Mouse (Mus musculus) lung, adult 18-20 months (tissue): Measurements from ENCODE around the gene Trim8.
A peak's percentile ranks its signal among the peaks of the same experiment; 100 is the strongest.

Experiments
- DNase-seq, 2 experiments: peaks; one replicate each; pipeline ENCODE4 v3.0.0; 2022; ENCODE audit warnings: mixed read lengths in 2 of 2

The Trim8 gene

DNA sequence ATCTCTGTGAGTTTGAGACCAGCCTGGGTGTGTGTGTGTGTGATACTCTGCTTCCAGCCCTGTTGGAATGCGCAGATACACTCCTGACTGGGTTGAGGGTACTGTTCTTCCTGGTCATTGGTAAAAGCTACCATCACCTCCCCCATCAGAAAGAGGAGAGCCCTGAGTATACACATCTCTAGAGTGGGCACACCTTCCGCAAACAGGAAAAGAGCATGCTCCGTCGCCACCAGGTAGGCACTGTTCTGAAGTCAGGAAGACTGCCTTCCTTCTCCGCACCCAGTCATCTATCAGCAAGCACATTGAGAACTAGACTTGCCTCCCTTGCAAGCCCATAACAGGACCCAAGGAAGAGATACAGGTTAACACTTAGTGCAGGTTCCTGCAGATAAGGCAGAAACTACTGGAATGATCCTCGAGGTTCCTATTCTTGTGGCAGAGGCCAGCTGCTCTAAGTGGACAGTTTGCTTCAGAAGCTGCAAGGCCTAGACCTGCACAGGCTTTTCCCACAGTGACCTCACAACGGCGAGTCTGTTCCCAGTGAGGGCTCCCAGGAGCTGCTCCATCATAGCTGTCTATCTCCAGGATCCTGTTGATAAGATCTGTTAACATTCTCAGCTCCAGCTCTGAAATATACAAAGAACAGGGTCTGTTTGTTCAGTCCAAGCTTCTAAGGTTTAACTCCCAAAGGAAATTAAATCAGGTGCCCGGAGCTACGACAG, 20.7 kb upstream of the Trim8 start:
- DNase-seq = peak; percentile 34 to 67

DNA sequence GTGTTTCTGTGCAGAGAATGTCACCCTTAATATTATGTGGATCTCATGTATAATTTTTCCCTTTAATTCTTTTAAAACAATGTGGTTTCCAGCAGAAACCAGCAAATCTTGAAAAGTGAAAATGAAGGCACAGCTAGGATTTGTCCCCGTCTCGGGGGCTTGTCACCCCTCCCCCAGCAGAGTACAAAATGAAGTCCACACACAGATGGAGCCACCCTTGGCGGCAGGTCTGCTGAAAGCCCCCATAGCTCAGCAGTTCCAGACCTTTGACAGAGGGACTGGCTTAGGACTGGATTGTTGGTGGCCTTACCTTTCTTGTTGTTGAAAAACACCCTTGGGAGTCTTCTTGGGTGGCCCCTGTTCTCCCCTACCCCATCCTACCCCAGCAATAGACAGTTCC, 20.1 kb upstream of the Trim8 start:
- DNase-seq = no peak

DNA sequence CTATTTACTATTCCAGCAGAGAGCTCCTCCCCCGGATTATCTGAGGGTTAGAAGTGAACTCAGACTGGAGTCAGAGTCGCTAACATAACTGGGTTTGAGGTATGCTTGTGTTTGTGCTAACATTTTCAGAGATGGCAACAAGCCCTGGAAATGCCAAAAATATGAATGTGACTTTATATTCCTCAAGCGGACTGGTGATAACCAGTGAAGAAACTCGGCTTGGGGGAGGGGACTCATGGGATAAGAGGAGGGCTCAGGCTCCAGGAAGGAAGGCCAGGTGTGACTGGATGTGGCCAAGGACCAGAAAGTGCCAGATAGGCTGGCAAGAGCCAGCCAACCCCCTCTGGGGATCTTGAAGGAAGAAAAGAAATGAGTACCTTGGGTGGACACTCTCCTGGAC, 19.7 kb upstream of the Trim8 start:
- DNase-seq = no peak

DNA sequence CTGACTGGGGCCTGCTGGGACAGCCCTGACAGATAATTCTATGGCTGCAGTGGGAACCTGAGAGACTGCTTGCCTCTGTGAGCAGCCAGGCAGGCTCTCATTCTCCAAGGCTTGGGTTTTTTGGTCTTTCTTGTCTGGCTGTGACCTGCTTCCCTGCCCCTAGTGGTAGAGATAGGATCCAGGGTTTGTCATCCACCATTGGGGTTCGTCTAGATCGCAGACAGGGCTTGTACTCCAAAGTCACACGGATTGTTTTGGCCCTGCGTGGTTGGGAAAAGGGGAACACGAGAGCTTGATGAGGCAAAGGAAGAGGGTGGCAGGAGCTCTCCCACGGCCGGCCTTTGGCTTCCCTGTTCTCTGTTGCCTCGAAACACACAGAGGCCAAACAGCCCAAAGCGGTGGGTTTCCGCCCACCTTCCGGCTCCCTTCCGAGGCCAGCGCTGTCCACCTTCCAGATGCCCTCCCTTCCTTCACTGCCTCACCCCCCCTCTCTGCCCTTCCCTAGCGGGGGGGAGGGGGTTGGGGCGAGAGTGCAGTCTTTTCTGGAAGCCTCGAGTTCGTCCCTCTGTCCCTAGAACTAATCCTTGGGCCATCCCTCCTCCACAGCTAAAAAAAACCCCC, 18.5 kb upstream of the Trim8 start:
- DNase-seq = no peak

DNA sequence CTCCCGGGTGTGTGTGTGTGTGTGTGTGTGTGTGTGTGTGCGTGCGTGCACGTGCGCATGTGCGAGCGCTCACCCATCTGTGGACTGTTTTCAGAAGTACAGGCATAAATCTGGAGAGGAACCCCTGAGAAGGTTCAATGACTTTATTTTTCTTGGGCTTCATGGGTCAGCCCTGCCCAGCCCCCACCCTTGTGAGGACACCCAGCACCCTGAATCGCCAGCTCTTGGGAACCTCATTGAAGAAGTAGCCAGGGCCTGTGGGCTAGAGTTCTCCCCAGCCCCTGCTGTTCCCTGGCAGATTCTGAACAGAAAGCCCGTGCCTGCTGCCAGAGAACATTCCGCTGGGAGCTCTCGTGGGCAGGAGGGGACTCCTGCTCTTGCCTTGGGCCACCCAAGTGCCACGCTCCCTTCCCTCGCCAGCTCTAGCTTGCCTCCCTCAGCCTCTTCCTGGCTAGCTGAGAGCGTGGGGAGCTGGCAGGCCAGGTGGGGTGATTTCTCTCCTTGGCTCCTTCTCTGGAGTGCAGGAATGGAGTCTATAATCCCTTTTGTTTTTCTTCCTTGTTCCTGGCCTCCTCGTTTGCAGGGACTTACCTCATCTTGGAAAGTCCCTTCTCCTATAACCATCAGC, 17.7 kb upstream of the Trim8 start:
- peak; percentile 44 to 58 for DNase-seq

DNA sequence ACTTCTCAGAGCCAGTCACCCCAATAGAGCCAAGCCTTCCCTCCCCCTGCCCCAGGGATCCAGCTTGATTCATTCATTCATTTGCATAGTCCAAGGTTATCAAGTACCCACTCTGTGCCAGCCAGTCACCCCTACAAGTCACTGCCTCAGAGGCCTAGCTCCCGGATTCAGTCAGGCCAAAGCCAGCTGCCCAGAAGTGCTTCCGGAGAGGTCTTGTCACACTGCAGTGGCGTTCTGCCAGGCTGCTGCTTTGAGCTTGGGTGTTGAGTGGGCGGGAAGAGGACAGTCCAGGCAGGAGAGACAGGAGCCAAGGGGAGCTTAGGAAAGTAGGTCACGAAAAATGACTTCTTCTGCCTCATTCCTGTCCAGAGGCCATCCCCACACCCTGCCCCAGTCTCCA, 17.0 kb upstream of the Trim8 start:
- peak; percentile 86 to 91 for DNase-seq

DNA sequence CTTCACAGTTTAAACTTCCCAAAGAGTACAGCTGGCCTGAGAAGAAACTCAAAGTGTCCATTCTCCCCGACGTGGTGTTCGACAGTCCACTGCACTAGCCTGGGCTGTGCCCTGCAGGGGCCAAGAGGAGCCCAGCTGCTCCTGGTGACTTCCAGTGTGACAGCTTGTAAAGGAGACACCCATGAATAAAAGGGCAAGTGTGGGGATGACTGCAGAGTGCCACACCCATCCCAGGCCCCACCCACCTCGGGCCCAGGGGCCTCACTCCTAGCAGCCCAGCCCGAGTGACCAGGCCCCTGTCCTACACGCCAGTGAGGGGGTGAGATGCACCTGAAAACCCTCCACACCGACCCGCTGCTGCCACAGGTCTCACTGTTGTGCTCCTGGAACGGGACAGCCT, 15.7 kb upstream of the Trim8 start:
- DNase-seq = no peak

DNA sequence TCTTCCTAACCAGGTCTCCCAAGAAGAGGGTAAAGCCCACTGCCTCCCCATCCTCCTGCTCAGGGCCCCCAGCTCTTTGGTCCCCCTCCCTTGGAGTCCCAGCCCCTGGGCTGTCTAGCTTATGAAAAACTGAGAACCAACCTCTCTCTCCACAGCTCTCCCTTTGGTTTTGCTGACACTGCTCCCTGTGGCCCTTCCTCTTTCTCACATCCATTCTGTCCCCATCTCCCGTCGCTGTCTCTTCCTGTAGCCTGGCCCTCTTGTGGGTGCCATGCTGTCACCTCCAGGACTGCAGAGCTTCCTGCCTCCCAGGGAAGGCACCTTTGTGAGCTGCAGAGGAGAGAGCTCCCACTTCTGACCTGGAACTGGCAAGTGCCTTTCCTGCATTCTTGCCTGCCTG, 14.8 kb upstream of the Trim8 start:
- DNase-seq = no peak

DNA sequence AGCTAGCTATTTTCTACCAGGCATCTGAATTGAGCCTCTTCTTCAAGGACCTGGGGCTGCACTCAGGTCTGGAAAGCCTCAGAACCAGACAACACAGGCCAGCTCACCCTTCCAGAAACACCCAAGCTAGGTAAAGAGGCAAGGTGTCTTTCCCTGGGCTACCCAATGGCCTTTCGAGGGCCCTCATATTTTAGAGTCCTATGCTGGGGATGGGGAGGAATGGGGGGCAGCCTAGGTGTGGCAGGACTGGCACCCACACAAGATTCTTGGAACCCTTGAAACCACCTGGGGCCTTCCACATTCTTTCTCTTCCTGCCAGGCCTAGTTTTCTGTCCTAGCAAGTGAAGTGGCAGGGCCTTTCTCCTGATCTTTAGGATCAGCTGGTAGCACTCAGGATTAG, 12.1 kb upstream of the Trim8 start:
- DNase-seq = no peak

DNA sequence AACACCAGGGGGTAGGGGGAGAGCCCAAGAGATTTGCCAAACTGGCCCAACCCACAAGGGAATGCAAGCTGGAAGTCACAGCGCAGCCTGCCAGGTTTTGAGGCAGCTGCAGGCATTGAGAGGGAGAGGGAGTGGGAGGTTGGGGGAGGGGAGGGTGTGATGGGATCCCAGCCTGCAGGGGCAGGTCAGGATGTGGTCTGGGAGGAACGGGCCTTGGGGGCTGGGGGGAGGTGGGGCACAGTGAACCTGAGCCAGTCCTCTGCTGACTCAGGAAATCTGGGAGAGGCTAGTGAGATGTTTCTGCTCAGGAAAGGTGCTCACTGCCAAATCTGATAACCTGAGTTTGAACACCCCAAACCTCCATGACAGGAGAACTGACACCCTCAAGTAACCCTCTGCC, 10.9 kb upstream of the Trim8 start:
- peak in 1 of 2 experiments; percentile 68 for DNase-seq

DNA sequence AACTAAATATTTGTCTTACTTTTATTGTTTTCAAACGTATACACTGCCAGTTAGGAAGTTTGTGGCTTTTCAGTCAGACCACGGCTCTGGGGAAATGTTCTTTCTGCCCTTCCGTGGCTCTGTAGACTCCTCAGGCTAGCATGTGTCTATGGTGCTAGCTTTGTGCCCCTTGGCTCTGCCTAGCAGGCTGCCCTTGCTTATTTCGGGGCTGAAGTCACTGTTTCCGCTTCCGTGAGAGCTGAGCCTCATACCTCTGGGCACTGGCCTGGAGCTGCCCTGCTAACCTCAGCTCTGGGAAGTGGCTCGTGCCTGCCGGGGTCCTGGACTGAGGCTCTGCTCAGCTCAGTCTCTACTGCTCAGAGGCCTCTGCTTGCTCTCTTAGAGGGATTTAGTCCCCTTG, 6.4 kb upstream of the Trim8 start:
- DNase-seq = no peak

DNA sequence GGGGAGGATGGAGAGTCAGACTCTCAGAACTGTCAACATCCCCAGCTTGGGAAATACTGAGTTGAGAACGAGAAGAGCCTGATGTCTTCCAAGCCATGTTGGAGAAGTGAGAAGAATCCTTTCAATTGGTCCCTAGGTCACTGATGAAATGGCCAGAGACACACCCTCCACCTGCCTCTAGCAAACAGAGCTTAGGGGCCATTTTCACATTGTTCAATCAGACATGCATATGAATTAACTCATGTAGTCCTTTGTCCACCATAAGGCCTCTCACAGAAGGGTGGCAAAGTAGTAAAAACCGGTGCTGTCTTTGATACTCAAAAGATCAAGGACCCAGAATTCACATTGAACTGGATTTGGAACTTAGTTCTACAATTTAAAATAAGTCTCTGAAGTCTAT, 4.3 kb upstream of the Trim8 start:
- no peak for DNase-seq

DNA sequence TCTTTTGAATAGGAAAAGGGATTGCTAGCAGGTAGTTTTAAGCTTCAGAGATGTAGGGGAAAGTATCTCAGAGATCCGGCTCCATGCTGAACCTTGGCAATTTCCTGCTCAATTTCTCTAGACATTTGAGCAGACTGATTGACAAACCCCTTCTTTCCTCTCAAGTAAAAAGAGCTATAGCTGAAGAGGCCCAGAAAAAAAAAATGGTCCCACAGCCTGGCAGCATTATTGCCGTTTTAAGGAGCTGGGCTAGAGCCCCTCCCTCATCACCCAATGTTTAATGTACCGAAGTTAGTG, 2.0 kb upstream of the Trim8 start:
- no peak for DNase-seq

DNA sequence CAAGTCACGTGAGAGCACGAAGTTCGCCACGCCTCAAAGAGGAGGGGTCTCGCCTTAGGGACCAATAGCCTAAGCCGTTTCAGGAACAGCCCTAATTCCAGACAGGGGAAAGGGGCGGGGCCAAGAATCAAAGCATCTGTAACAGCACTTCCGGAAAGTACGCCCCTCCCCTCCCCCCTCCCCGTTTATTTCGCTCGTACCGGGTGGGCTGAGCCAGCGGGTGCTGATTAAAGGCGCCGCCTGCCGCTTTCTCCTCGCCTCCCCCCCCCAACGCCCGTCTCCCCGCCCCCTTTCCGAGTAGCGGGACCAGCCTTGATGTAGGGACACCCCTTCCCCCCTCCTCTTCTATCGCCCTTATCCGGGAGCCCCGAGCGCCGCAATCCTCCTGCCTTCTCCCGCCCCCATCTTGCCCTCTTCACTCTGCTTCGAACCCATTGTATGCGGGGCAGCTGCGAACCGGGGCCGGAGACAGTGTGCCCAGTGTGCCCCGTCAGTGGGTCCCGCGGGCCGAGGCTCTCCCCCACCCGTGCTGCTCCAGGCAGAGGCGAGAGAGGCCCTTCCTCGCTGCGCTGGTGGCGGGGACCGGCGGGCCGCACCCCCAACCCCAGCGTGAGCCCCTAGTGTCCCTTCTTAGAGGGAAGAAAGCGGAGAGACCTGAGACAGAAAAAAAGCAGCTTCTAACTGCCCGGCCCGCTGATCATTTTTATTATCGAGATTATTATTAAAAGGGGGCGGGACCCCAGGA, 1.5 kb upstream of the Trim8 start:
- peak; percentile 99 for DNase-seq

DNA sequence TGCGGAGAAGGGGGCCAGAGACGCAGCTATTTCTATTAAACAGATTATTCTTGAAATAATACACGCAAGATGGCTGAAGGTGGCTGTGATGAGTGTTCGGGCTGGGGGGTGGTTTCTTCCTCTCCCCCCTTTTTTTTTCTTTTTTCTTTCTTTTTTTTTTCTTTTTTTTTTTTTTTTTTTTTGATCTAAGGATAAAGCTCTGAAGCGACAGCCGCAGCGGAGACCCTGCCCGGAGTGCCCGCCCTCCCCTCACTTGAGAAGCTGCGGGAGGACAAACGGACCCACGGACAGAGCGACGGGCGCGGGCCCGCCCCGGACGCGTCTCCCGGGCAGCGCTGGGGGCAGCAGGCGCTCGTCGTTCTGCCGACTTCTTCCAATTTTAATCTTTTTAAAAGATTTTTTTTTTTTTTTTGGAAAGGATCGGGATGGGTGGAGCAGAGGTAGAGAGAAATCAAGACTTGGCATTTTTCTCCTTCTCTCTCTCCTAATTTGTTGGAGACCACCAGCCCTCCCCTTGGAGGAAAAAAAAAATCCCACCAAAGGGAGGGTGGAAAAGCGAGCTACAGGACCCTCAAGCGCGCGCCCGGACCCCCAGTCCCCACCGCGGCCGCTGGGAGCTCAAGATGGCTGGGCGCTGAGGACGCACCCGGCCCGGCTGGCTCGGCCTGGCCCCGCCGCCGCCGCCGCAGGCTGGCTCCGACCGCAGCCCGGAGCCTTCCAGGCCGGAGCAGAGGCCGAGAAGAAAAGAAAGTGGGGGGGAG, 741 bp upstream of the Trim8 start:
- no peak for DNase-seq

DNA sequence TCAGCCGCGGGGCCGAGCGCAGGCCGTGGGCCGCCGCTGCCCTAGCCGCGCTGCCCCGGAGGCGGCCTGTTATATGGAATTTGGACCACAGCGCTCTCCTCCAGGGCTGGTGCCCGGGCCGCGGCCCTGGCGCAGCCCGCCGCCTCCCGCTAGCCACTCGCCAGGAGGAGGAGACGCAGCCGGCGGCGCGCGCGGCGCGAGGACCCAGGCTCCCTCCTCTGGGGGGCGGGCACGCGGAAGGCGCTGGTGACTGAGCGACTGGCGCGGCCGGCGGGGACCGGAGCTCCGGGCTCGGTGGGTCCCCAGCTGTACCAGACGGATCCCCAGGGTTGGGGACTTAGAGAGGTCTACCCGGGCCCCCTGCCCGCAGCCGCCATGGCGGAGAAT, 560 bp downstream of the Trim8 start:
- DNase-seq = peak; percentile 79 to 83

DNA sequence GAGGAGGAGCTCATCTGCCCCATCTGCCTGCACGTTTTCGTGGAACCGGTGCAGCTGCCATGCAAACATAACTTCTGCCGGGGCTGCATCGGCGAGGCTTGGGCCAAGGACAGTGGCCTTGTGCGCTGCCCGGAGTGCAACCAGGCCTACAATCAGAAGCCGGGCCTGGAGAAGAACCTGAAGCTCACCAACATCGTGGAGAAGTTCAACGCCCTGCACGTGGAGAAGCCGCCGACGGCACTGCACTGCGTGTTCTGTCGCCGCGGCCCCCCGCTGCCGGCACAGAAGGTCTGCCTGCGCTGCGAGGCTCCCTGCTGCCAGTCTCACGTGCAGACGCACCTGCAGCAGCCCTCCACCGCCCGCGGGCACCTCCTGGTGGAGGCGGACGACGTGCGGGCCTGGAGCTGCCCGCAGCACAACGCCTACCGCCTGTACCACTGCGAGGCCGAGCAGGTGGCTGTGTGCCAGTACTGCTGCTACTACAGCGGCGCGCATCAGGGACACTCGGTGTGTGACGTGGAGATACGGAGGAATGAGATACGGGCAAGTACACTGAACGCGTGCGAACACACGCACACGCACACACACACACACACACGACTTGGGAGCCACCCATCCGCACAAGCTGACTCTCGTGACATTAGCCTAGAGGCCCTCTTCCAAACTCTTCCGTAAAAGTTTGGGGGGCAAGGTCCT, 1.1 kb downstream of the Trim8 start:
- peak; percentile 84 to 87 for DNase-seq

DNA sequence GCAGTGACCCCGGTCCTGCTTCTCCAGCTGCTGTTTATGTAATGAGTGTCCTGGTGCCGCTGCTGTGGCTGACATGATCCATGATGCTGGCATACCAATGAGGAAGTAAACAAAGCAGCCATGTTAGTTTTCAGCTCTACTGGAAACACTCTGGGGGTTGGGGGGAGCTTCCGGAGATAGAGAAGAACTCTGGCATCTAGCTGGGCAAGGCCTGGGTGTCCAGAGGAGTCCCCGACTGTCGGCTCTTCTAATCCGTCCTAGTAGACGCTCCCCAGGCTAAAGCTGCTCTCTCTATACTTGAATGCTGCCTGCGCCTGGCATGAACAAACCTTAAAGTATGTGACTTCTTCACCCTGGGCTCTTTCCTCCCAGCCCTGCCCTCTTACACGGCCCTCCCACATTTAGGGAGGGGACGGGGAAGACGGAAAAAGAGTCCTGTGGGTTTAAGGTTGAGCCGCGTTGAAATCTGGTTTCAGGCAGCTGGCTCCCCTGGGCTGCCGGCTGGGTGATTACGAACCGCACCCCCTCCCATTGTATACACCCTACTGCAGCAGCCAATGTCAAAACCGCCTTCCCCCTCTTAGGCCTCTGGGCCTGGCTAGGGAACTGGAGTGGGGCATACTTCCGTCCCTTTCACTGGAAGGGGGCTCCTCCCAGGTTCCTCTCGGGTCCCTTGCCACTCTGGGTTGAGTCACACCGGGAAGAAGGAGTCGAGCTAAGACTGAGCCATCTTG, 2.0 kb downstream of the Trim8 start:
- peak; percentile 92 to 94 for DNase-seq

DNA sequence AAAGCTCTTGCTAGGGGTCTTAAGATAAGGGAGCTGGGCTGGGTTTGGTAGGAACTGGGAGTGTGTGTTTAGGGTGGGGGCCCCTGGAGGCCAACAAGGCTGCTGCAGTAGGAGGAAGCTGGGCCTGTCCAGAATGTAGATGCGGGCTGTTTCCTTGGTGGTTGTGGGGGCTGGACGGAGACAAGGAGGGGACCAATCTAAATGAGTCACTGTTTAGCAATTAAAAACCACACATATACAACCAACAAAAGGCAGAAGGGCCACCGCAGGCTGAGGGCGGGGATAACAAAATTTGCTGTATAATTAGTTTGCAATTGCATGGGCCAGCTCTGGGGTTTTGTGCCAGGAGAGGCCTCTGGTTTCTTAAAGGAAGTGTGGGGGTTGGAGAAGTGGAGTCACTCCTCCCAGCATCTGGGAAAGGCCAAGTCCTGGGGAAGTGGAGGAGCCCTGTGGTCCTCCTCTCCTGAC, 2.6 kb downstream of the Trim8 start:
- DNase-seq = peak; percentile 77 to 81

DNA sequence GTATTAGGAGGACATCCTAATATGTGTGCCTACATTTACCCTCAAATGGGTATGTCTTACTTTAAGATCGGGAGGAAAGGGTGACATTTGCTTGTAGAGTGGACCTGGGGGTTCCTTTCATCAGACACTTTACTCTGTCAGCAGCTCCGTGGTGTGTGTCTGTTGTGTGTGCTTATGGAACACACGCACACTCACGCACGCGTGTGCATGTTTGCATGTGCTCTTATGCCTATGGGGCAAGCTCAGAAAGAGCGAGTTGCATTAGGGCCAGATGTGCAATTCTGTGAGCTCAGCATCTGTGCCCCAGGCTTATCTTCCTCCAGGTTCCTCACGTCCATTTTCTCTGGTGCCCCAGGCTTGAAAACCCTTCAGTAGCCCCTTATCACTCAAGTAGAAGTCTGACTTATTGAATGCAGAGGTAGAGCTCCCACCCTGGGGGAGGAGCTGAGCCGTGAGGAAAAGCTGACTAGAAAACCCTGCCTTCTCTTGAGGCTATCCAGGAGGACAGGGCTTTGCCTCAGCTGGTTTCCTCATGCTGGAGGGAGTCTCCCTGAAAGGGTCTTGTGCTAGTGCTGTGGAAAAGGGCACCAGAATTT, 3.4 kb downstream of the Trim8 start:
- DNase-seq = peak in 1 of 2 experiments; percentile 56
